Mouse (Mus musculus): ENCODE data around the gene Srd5a3. TPM values are rescaled to one million over a fixed set of nuclear protein-coding genes. Genes with fewer than 3 reads are reported as not detected.
"Not testable (repeated sequence)": the region's sequence is repeated elsewhere in the genome, so short reads cannot be mapped to it uniquely, and the experiment has no call there.

Gene Srd5a3
- total RNA-seq (2021) (10 to 100 TPM; 25.5 to 30.4 TPM), polyA plus RNA-seq (2012; rRNA removed) (280 and 358 TPM in 2 replicates)
- long read RNA-seq, transcript Srd5a3-201 (6 exons, 1,747 nt) = major isoform, 23 of 26 reads
- long read RNA-seq, partial matches to known transcripts = 2 of 26 reads
- long read RNA-seq, other reads (novel, unspliced or antisense) = 1 of 26 reads

DNA sequence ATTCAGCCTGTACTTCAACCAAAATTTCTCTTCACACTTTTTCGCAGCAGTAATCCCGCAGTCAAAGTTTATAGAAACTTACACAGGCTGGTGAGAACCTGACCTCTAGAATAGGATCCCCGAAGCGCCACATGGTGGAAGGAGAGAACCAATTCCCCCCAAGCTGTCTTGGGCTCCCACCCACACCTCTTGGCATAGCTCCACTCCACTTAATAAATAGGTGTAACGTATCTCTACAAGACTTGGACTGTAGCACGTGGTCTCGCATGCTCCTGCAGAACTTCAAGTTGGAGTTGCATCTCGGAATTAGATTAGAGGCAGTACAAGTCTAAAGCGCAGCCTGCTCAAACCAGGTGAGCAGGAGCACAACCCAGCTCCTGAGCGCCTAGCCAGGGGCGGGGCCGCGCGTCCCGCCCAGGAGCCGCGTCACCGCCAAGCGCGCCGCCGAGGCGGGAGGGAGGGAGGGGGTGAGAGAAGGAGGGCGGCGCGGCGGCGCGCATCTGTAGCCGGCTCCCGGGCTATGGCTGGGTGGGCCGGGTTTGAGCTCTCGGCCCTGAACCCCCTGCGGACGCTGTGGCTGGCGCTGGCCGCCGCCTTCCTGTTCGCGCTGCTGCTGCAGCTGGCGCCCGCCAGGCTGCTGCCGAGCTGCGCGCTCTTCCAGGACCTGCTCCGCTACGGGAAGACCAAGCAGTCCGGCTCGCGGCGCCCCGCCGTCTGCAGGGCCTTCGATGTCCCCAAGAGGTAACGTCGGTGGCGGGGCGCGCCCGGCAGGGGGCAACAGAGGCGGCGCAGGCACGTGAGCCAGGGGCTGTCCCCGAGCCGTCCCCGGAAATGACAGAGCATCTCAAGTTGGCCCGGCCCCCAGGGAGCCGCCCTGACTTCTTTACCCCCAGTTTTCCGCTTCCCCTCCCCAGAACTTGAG lies at the start of gene Srd5a3:
Gene Srd5a3 (plus strand): TSS at position 464 of the 922 bp plus-strand sequence.
- peak; percentile 98 for DNase-seq

GRCm38 (mm10) chr5:76103809-76104208 lies 36.3 kb upstream of the Srd5a3 start:
- DNase-seq = not testable (repeated sequence)

GRCm38 (mm10) chr5:76107306-76107705 lies 32.8 kb upstream of the Srd5a3 start:
- no peak for DNase-seq

DNA sequence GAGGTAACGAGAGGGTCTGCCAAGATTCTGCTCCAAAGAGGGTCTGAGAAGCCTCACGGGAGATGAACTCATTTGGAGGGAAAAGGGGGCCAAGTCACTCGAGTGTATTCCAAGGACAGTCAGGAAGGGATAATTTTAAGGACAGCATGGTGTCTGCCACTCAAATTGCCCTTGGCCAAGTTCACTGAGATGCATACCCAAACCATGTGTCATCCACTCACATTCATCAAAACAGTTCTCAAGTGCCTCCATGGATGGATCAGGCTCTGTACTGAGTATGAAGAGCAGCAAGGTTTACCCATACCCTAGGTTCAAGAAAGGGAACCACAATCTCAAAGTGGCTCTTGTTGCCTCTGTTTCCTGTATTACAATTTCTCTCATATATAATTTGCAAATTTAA lies 31.6 kb upstream of the Srd5a3 start:
- peak; percentile 43 for DNase-seq

GRCm38 (mm10) chr5:76111173-76111572 lies 28.9 kb upstream of the Srd5a3 start:
- peak; percentile 36 for DNase-seq

DNA sequence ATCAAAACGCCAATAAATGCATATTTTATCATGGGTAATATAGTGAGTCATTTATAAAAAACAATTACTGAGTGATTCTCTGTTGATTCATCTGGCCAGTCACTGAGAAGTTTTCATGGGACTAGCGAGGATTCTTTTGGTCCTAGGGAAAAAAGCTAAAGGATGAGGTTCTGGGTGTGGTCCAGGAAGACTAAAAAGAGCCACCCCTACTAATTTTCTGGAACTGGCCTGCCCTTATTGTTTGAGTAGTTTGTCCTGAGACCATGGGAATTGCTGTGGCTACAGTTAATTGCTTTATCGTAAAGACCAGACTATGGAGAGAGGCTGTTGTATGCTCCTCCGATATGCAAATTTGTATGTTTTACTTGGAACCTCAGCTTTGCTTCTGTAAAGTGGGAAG lies 28.1 kb upstream of the Srd5a3 start:
- no peak for DNase-seq

DNA sequence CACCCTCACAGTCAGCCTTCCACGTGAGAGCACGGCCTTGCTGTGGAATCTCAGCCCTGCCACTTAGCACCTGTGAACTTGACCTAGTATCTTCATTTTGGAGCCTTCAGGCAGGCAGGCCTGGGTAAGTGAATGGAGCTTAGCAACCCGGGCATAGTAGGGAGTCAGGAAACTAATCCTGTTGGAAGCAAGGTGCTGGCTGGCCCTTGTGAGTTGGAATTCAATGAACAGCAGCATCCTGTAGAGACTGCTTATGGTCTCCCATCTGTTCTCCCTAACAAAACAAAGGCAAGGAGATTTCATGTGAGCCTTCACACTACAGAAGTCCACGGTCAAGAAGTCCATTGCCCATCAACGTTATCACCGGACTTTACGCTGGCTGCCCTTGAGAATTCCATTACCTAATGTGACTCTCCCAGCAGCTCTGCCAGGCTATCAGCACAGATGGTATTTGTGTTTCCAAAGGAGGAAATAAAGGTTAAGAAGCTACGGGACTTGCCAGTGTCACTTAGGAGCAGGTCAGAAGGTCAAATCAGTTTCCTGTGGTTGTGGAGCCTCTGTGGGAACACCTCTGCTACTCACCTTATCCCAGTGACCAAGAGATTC lies 24.5 kb upstream of the Srd5a3 start:
- DNase-seq = peak; percentile 8

DNA sequence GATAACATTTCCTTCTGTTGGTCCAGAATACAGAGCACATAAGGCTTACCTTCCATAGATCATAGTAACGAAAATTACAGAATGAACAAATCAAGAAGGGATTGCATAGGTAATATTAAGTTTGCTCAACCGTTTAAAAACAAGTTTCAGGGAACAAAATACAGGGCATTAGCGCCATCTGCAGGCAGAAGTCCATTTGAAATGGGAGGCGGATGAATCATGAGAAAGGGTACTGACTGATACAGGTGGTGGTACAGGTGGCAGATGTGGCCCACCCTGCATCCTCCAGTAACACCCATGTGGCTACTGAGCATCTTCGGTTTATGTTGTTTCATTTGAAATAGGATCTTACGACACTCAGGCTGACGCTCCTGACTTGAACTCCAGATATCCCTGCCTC lies 21.6 kb upstream of the Srd5a3 start:
- DNase-seq = peak; percentile 59

DNA sequence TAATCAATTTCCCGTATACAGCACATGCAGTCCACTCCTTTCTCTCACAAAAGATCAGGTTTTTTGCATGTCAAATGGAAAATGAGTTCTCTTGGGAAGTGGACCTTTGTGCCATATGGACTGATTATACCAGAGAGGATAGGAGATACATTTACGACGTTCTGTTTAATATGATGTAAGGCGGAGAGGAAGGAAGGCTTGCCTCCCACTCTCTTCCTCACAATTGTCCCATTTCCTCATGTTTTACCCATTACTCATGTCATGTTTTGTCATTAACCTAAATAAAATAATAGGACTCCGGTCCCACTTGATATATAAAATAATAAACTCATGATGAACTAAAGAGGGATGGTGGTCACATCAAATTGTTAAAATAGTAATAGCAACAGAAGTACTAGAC lies 19.4 kb upstream of the Srd5a3 start:
- DNase-seq = no peak

DNA sequence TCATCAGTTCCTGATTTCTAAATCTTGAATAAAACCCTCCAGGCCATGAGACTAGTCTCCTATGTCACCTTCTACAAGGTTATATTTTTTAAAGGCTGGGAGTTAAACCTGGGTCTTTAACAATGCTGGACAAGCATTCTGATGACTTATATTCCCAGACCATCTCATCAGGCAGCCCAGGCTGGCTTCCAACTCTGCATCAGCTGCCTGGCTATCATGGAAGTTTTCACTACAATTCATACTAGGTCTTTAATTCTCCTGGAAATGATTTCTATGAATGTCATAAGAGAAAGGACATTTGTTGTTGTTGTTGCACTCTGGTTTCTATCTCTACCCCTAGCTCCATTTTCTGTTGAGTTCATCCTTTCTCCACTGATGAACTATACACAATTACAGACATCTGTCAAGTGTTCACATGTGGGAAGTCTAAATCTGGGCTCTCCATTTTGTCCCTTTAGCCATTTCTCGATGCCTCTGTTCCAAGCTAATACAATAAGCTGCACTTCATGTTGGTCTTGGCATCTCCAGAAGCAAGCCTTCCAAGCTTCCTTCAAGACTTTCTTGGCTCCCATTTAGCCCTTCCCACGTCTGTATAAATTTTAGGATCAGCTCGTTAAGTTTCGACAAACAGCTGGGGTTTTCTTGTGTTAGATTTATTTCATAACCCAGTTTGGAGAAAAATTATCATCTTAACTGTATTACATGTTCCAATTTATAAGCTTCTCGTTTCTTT lies 12.3 kb upstream of the Srd5a3 start:
- DNase-seq = no peak

- DNase-seq = no peak
Observed at GRCm38 (mm10) chr5:76130292-76130691, 9.8 kb upstream of the Srd5a3 start.

GRCm38 (mm10) chr5:76131990-76132389 lies 8.1 kb upstream of the Srd5a3 start:
- no peak for DNase-seq

DNA sequence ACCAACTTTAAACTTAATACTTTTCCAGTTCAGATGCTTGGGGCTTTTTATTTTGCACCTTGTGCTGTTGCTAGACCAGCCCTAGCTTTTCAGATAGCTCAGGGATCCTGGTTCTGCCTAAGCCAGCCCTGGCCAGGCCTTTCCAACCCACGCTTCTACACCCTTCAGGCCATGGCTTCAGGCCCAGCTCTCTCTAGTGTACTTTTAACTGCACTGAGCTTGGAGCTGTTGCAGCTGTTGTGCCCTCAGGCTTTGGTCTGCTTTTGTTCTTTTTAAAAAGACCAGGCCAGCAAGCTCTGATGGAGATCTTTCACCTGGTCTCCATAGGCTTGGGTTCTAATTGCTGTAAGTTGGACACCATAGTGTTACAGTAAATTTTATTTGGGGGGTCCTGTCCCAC lies 4.4 kb upstream of the Srd5a3 start:
- DNase-seq = no peak

- no peak for DNase-seq
Observed at GRCm38 (mm10) chr5:76136271-76136670, 3.8 kb upstream of the Srd5a3 start.

GRCm38 (mm10) chr5:76137586-76137985 lies 2.5 kb upstream of the Srd5a3 start:
- no peak for DNase-seq

GRCm38 (mm10) chr5:76138071-76138470 lies 2.0 kb upstream of the Srd5a3 start:
- no peak for DNase-seq

- no peak for DNase-seq
Observed at GRCm38 (mm10) chr5:76138512-76138911, 1.6 kb upstream of the Srd5a3 start.

GRCm38 (mm10) chr5:76139171-76139671 lies 850 bp upstream of the Srd5a3 start:
- no peak for DNase-seq

DNA sequence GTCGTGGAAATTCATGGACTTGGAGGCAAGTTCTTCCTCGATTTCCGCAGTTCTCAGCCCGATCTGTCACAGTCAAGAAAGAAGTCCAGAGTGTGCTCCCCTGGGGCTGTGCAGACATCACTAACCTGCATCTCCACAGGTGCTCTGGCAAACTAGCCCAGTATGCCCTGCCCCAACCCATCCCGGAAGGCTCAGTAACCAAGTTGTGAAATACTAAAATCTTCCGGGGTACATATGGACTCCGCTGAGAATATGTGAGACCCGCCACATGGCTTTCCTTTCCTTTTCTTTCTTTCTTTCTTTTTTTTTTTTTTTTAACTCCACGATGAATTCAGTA lies 627 bp downstream of the Srd5a3 start:
- no peak for DNase-seq

- peak; percentile 34 for DNase-seq
Observed at GRCm38 (mm10) chr5:76143356-76143755, 3.3 kb downstream of the Srd5a3 start.

GRCm38 (mm10) chr5:76146401-76146800 lies 6.3 kb downstream of the Srd5a3 start:
- DNase-seq = no peak

DNA sequence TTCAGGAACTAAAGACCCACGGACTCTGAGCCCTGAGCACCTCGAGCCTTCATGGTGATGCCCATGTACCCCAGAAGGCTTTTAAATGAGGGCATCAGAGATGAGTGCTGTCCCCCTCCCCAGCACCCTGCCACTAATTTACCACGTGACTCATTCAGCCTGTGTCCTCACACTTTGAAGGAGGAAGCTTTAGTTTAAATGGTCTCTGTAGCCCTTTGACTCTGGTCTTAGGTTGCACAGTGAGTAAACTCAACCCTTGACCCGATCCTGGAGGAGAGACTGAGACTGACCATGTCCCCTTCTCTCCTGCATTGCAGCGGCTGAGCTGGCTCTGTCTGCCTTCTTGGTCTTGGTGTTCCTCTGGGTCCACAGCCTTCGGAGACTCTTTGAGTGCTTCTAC lies 9.4 kb downstream of the Srd5a3 start:
- no peak for DNase-seq
